Mouse (Mus musculus) c-Kit-positive CD71-positive TER-119-positive erythroid progenitor cells, embryonic 14.5 days (primary cell): ENCODE results near the gene Pnlip.

Experiments
- DNase-seq: peaks from one replicate; pipeline ENCODE4 v3.0.0-alpha.2; 2013; ENCODE audit warnings: low spot score

Pnlip gene

DNA sequence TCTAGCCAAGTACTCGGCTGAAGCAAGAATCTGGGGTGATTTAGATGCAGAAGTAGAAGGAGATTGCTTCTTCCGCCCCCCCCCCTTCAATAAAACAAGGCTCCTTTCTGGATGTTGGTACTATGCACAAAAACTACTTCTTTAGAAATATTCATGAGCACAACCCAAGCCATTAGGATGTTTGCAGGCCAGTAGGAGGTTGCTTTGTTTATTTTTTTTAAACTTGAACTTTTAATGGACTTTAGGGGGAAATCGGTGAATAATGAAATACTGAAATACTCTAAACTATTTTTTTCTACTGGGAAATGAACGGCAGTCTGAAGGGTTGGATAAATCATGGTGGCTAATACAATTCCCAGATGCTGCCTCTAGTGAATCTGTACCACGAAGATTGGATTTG lies at the start of gene Pnlip:
Gene Pnlip (plus strand): TSS at position 301 of the 400 bp plus-strand sequence.
- no peak for DNase-seq

DNA sequence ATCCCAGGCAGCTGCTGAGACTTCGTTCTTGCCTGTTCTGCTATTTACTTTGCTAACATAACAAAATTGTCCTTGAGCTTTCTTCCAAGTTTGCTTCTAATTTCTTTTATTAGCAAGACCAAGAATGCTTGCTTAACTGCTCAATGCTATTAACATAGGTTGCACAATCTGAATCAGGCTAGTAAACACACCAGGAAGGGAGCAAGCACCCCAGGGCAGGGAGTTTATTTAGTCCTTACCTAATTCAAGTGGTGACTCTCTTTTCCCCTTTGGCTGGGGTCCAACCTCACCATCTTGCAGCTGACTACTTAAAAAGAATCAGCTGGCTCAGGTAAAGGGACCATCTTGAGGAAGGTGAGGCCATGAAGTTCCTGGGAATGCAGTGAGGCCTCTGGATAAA lies 42.6 kb upstream of the Pnlip start:
- DNase-seq, result no peak

DNA sequence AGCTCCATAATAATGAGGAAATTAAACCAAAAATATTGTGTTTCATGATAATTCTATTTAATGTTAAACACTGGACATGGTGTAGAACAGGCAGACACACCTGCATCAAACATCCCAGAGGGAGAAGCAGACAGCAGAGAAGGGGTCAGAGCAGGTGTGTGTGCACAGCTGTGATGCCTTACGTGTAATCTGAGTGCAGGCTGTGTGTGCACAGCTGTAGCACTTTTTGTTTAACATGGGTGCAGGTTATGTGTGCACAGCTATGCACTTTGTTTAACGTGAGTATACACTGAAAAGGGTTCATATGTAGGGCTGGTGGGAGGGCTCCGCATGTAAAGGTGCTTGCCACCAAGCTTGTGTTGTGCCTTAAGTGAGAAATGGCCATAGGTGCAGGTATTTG lies 39.6 kb upstream of the Pnlip start:
- DNase-seq, result no peak

DNA sequence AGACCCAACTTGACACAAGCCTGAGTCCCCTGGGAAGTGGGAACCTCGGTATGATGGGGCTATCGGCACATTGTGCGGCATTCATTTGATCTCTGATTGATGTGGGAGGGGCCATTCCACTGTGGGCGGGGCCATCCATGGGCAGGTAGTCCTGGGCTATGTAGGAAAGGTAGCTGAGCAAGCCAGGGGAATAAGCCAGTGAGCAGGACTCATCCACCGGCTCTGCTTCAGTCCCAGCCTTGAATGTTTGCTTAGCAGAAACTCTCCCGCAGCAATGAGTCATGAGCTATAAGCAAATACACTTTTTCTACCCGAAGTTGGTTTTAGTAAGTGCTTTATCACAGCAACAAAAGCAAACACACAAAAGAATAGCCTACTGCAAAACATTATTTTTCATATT lies 35.7 kb upstream of the Pnlip start:
- DNase-seq, result no peak

DNA sequence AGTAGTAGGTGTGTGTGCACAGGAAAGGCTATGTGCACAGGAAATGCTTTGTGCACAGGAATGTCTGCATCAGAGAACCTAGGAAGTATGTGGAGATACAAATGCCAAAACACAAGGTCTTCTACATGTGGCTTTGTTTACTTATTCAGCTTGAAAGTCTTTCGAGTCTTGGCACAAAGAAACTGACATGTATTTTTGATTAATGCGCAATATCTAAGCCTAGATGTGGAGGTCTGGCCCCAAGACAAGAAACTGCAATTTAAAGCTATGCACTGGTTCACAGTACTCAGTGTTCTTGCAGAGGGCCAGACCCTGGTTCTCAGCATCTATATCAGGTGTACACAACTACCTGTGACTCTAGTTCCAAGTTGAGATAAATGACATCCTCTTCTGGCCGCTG lies 31.6 kb upstream of the Pnlip start:
- DNase-seq, result no peak

DNA sequence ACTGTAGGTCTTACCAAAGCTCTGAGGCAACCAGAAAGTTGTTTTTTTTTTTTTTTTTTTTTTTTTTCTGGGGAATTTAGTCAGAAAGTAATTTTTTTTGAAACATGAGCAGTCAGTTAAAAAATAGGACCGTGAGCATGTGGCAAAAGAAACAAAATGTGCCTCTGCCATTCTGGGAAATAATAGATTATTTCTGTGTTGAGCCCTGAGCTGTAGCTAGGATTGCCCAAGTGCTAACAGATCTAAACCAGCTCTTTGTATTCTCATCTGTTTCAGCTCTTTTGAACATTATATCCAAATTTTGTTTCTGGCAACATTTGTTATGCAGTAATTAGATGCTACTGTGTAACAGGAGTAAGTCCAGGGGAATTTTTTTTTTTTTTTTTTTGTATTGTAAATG lies 30.7 kb upstream of the Pnlip start:
- no peak for DNase-seq

DNA sequence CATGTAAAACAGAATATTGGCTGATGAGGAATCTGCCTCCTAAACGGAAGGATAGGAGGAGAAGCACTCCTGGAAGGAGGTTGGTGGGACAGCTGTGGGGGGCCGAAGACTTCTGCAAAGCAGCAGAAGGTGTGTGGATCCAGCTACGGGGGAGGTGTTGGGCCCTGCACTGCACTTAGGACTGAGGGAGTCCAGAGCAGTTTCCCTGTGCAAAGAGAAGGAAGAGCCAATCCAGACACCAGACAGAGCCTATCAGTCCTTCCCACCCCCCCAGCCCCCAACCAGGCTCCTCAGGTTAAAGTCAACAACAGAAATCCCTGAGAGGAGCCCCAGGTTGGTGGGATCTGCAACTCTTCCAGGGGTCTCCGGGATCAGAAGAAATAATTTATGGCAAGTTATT lies 27.5 kb upstream of the Pnlip start:
- no peak for DNase-seq

DNA sequence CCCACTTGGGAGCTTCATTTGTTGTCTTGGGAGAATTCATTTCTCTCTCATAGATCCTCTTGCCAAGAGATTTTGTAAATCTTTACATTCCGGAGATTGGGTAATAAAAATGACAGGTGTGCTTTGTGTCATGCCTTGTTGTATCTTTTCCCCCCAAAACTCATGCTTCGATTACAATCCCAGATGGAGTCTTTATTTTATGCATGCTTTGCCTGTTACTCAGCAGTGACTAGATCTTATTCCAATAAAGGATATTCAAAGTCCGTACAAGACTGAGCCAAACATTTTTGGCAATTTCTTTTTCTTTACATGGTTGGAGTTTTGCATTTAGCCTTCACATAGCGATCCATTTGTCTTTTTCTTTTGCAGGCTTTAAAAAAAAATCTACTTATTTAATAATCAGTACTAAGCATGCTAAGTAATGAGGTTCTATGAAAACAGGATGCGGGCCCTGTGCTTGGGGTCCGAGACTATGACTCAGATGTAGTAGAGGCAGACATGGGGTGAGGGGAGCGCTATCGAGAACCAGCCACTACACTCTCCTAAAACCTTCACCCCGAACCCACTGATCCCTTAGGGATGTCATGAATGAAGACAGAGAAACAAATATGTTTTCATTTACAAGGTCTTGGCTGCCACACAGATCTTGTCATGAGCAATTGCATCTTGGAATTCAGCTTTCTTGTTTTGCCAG lies 26.9 kb upstream of the Pnlip start:
- no peak for DNase-seq

DNA sequence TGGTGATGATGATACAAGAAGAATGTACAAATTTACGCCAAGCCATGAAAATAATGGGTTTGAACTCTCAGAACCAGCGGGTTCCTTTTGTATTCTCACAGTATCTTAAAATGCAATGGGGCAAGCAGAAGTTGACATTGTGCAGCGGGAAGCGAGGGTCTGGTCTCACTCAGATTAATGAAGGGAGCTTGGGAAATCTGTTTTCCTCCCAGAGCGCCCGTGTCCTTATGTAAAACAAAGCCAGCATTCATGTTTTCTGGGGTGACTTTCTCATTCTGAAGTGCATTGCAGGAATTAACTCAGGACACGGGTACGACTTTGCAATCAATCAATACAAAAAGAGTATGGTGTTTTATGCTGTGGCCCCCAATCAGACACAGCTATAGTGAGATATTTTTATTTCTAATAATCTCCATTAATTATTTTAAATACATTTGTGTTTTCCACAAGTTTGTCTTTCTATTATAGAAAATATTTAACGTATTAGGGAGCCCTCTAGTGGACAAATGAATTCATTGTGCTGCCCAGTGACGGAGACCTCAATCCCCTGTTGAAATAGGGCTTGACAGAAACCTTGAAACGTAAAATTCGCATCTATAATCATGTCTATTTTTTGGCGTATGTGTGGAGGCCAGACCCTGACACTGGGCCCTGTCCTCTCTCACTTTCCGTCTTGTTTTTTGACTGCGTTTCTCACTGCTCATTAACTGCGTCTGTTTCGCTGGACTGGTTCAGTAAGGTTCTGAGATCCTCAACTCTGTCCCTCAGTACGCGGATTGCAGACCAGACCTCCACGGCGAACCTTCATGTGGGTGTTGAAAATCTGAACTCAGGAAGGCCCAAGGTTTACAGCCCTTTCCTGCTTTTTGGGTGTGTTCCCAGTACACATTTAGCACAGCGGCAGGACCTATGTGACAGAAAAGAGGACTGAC lies 24.6 kb upstream of the Pnlip start:
- DNase-seq, result no peak

DNA sequence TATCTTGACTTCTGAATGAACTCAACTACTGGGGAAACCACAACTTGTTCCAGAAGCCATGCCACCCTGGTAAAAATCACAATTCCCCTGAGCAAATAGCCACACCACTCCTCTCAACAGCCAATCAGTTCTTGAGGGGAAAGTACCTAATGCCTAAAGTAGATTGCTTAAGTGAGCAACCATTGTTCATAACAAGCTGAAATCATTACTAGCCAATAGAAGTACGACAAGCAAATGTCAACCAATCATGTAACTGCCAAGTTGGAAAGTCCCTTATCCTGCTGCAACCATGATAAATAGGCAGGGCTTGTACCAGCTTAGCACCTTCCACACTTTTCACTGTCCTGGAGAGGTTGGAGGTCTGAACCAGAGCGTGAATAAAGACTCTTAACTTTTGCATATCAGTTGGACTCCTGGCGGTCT lies 22.9 kb upstream of the Pnlip start:
- DNase-seq, result no peak

DNA sequence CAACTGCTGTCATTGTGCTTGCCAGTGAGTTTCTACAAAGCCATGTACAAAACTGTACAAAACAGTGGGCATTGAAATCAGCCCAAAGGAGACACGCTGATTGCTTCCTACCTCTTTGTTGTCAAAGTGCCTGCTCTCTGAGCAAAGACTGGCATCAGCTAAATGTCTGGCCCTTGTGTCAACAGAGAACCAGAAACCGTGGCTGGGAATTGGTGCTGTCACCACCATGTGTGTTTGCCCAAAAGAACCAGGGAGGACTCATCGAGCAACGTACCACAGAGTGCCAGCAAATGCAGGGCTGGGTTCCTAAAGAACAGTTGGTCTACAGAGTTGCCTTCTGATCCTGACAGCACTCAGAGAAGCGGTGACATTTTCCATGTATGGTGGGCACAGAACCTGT lies 2.3 kb upstream of the Pnlip start:
- DNase-seq, result no peak

DNA sequence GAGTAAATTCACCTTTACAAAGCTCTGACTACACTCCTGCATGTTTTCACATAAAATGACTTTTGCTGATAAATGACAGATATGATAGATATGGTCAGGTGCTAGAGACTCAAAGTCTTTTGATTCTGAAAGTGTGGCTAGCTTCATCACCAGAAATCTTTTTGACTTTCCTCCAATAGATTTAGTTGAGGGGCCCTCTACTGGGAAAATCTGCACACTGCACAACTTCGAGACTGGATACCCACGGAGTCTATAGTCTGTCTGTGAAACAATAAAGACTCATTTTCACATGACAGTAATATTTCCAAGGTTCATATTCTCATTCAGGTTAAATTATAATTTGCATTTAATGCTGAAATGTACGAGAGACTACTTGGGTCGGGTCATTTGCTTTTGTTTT lies 9.8 kb downstream of the Pnlip start:
- no peak for DNase-seq

DNA sequence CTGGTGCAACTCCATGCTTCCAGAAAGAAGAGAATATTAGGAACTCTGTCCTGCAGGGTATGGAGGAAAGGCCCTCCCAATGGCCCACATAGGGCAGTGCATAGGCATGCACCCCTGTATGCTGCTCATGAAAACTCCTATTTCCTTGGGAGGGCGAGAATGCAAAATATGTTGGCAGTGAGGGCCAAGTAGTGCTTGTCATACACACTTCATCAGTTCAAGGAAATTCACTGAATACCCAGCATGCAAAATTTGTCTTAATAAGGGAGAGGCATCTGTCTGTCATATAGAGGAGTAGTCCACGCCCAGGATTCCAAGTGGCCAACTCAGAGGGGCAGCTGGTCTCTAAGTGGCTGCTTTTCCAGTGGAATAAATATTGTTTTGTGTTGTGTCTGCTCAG lies 11.0 kb downstream of the Pnlip start:
- no peak for DNase-seq

DNA sequence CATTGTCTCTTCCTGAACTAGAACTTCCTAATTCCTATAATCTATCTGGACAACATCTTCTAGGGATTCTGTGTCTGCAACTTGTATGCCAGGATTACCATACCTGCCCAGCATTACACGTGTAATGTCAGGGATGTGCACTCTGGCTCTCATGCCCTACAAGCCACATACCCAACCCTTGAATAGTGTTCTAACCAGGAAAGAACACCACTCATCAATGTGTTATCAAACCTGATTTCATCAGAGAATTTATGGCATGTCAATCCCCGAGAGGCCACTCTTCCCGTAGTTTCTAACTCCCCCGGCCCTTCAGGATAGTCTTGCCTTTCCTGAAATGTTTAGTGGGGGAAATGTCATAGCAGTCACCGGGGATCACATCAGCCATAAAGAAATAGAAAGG lies 12.6 kb downstream of the Pnlip start:
- no peak for DNase-seq

DNA sequence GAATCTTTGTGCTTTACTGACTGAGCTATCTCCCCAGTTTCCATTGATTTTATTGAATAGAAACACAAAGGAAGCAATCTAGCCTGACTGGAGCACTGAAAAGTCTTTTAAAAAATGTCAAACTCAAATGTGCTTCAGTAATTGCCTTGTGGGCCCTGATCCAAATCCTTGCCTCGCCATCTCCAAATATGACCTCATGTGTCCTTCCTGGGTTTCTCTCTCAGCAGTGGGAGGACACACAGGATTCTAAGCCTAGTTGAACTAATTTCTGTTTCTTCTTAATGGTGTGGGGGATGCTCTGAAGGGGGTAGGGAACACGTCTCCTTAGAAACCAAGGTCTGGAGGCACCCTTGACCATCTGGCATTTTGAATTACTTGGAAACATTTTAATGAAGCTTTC lies 22.3 kb downstream of the Pnlip start:
- no peak for DNase-seq

DNA sequence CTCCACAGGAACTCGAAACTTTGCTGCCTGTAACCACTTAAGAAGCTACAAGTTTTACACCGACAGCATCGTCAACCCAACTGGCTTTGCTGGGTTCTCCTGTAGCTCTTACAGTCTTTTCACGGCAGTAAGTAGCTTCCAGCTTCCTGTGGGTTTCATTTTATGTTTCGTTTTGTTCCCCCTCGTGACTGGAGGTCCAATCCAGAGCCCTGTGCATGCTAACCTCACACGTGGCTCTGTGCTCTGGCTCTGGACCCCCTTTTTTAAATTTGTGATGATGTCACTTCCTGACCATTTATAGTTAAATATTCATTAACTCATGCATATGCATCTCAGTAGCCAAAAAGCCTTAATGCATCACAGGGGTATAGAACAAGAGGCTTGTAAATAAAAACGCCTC lies 24.8 kb downstream of the Pnlip start:
- DNase-seq, result no peak

DNA sequence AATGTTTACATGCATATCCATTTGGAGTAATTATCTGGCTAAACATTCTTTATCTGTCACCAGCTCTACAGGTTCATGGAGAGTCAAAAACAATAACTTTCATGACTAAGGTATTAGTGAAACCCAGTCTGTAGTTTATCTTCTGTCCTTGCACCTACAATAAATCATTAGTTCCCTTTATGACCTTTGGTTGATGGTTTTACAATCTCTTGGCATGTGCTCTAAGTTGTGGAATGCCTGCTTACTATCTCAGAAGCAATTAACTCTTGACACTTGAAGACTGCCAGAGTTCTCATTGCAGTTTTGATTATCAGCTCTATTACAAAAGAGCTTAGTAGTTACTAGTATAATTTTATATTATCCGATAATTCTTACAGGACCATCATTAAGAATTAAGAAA lies 36.6 kb downstream of the Pnlip start:
- no peak for DNase-seq

DNA sequence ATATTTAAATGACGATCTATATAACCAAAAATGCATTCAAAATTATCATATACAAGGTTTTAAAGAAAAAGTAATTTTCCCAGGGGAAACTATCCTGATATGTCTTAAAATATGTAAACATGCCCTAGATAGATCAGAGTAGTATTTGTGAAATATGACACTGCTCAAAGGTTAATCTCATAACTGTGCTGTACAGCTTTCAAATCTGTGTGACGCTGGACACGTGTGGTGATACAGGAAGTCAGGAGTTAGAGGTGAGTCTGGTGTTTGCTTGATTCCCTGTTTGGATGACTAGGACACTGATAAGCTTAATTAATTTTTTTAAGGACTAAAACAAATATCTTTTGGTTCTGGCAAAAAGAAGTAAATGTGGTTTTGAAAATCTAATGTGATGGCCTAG lies 43.0 kb downstream of the Pnlip start:
- no peak for DNase-seq

DNA sequence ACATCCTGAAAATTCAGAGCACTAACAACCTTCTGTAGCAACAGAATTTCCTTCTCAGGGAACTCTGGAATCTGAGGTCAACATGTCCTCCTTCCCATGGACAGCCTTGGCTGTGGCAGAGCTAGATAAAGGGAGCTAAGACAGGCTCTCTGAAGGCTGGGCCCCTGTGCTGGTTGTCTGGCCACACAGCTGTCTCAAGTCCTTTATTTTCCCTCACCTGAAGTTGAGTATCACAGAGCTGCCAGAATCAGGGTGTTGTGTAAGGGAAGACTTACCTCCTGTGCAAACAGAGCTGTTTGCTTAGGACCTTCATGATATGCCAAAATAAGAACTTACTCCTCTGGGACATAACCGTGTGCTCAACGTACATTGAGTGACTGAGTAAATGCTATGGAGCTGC lies 43.9 kb downstream of the Pnlip start:
- no peak for DNase-seq

DNA sequence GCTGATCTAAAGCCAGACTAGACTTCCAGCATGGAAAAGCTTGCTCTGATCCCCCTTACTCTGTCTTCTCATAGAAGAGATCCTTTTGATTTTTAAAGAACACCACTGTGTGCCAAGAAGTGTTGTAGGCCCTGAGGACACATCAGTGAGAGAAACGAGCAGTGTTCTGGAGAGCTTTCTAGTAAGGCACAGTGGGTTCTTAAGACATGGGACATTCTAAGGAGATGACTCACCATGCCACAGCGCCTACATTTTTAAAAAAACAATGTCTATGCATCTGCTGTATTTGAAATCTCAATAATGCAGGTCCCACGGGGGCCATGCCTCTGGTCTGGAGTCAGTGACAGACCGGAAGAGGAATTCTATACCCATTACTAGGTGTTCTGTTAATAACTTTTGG lies 52.3 kb downstream of the Pnlip start:
- no peak for DNase-seq

DNA sequence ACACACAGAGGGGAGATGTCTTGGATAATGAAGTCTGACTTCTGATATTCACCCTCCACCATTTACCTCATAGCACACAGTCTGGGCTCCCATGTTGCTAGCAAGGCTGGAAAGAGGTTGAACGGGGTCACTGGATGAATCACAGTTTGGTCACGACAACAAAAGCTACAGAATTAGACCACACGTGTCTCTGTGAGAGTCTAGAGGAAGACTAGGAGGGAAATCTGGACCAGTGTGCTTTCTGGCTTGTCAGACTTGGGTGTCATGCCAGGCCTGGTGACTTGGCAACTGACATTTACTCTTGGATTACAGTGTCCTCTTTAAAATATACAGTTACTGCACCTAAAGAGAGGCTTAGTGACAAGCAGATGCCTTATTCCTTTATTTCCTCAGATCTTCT lies 56.3 kb downstream of the Pnlip start:
- DNase-seq, result no peak

DNA sequence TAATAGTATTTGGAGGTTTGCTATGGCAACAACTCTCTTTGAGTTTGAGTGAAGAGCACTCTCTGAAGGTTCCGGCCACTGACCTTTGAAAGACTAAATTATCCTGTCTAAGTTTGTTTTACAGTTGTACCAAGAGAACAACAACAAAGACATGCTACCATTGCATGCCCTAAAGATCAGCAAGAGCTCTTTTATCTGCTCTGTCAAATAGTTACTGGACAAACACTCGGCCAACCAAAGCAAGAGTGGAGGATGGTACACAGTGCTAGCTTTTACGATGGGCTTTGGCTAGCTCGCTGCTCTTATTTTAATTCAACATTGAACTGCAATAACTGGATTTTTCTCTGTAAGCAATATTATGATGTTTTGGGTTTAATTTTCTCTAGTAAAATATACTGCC lies 65.6 kb downstream of the Pnlip start:
- no peak for DNase-seq

DNA sequence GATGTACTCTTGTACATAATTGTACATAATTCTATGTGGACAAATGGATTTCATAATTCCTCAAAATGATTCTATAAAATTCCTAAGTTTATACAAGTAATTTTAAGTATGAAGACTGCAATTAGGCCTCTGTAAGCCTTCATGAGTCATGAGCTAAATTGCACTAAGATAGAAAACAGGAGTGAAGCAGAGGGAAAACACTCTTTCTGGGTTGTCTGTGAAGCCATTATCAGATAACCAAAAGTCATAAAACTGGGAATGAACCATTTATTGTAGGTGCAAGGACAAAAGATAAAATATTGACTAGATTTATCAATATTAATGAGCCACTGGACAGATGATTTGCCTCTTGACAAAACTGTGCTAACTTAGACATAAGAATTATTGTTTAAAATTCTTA lies 68.1 kb downstream of the Pnlip start:
- DNase-seq, result no peak

DNA sequence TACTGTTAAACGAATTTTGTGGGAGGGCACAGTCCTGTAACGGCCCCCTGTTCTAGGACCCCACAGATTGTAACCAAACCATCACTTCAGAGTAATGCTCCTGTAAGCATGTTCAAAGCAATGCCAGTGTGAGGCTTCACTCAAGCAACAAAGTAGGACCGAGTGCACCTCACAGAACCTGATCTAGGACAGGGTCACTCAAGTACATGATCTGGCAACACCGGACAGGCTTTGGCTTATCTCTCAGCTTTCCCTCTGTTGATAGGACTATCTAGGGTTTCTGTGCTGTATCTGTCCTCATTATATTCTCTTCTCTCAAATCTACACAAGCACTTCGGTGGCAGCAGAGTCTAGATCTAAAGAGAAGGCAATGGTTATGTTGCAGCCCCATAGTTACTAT lies 74.3 kb downstream of the Pnlip start:
- no peak for DNase-seq
